23 mouse cellular contexts compared by ENCODE assay signal in the genomic region with DNA sequence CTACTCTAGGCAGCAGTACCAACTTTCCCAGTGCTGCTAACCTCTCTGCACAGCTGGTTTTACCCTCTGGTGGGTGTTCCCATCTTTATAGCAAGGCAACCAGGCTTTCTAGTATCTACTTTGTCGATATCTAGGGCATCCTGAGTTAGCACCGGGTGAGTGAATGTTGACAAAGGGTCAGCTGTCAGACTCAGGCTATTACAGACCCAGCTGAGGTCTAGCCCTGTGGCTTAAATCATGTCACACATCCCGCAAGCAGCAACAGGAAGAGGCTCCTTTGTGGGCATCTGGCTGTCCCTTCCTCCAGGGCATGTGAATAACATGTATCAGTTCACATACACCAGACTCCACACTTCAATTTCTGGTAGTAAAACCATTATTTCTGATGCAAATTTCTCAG. TPM values are rescaled to one million over a fixed set of nuclear protein-coding genes. Genes with fewer than 3 reads are reported as not detected.
DNase-seq lines count a peak whose midpoint lies in the region; ATAC-seq and TF ChIP-seq lines count a peak whose summit lies in the region.
"Had no signal": no experiment of that assay in that cellular context is flagged by ENCODE, and none has a peak within 500 bp of the region (broad histone marks: within the 10 kb centered on the region; RNA-seq: fewer than 3 reads in every experiment).

No protein-coding gene starts in this region.

- no peak overlapping the region for H3K4me3 ChIP-seq in hindbrain, embryonic 12.5 days
- H3K4me3 ChIP-seq in hindbrain, postnatal 0 days (ENCODE audit: low read length): no peak overlapping the region
- H3K4me3 ChIP-seq in midbrain, embryonic 12.5 days: no peak overlapping the region
- H3K4me3 ChIP-seq in neural tube, embryonic 14.5 days (ENCODE audit: low read depth, low read length): no peak overlapping the region
- H3K4me3 ChIP-seq in lung, postnatal 0 days (ENCODE audit: low read depth, low read length): no peak overlapping the region
- H3K4me3 ChIP-seq: forebrain, embryonic 15.5 days; hindbrain, embryonic 15.5 days; limb, embryonic 13.5 days; liver, embryonic 12.5 days had no signal

- peak overlapping the region; percentile 62 for H3K27ac ChIP-seq in hindbrain, embryonic 12.5 days
- no peak overlapping the region for H3K27ac ChIP-seq in hindbrain, postnatal 0 days
- H3K27ac ChIP-seq in midbrain, embryonic 12.5 days (replicated peaks): peak overlapping the region; percentile 11; the same call in 1 of the 2 replicates
- no peak overlapping the region for H3K27ac ChIP-seq in neural tube, embryonic 14.5 days (ENCODE audit: low read depth, low read length)
- H3K27ac ChIP-seq in lung, postnatal 0 days (ENCODE audit: low read length): no peak overlapping the region
- H3K27ac ChIP-seq: forebrain, embryonic 15.5 days; hindbrain, embryonic 15.5 days; limb, embryonic 13.5 days; liver, embryonic 12.5 days had no signal

- peaks cover 20% of the 10 kb centered on the region for H3K4me1 ChIP-seq in hindbrain, embryonic 12.5 days
- no peaks in the 10 kb centered on the region for H3K4me1 ChIP-seq in hindbrain, postnatal 0 days (ENCODE audit: insufficient read depth, low read length)
- peaks cover 22% of the 10 kb centered on the region for H3K4me1 ChIP-seq in midbrain, embryonic 12.5 days
- H3K4me1 ChIP-seq in neural tube, embryonic 14.5 days (ENCODE audit: control insufficient read depth, insufficient read depth, low read length): peaks cover 18% of the 10 kb centered on the region
- no peaks in the 10 kb centered on the region for H3K4me1 ChIP-seq in lung, postnatal 0 days (ENCODE audit: insufficient read depth, low read depth, low read length)
- H3K4me1 ChIP-seq: liver, embryonic 12.5 days had no signal

- peak; percentile 33 for DNase-seq in embryo, embryonic 10.5 days (ENCODE audit: low spot score)
- DNase-seq in embryo, embryonic 9.5 days (ENCODE audit: extremely low spot score): no peak
- DNase-seq in hindbrain, postnatal 0 days (ENCODE audit: low spot score): no peak
- DNase-seq in c-Kit-positive CD71-positive TER-119-positive erythroid progenitor cells, embryonic 14.5 days (ENCODE audit: low spot score): no peak
- DNase-seq in lung, postnatal 0 days (ENCODE audit: low spot score): no peak
- DNase-seq: adrenal gland, postnatal 25 days; cerebellum, adult 9-10 months; heart, postnatal 10 days; kidney, adult 9 months; kidney, postnatal 14 days; lung, adult 18-20 months; right cerebral cortex, postnatal 4 days; thymus, postnatal 14 days had no signal

- H3K9me3 ChIP-seq in hindbrain, embryonic 12.5 days (replicated peaks): no peaks in the 10 kb centered on the region
- no peaks in the 10 kb centered on the region for H3K9me3 ChIP-seq in hindbrain, postnatal 0 days (ENCODE audit: low read length)
- H3K9me3 ChIP-seq in midbrain, embryonic 12.5 days: no peaks in the 10 kb centered on the region
- H3K9me3 ChIP-seq in neural tube, embryonic 14.5 days (ENCODE audit: control insufficient read depth, low read length): no peaks in the 10 kb centered on the region
- no peaks in the 10 kb centered on the region for H3K9me3 ChIP-seq in lung, postnatal 0 days (ENCODE audit: low read length)
- H3K9me3 ChIP-seq: forebrain, embryonic 15.5 days; hindbrain, embryonic 15.5 days; limb, embryonic 13.5 days; liver, embryonic 12.5 days had no signal

- H3K36me3 ChIP-seq in hindbrain, embryonic 12.5 days: no peaks in the 10 kb centered on the region
- H3K36me3 ChIP-seq in hindbrain, postnatal 0 days (ENCODE audit: insufficient read depth, low read length): no peaks in the 10 kb centered on the region
- no peaks in the 10 kb centered on the region for H3K36me3 ChIP-seq in midbrain, embryonic 12.5 days
- no peaks in the 10 kb centered on the region for H3K36me3 ChIP-seq in neural tube, embryonic 14.5 days (ENCODE audit: control insufficient read depth, insufficient read depth, low read length)
- H3K36me3 ChIP-seq in lung, postnatal 0 days (ENCODE audit: insufficient read depth, low read length): no peaks in the 10 kb centered on the region
- H3K36me3 ChIP-seq: forebrain, embryonic 15.5 days; hindbrain, embryonic 15.5 days; limb, embryonic 13.5 days; liver, embryonic 12.5 days had no signal

- 36% methylated on average over 3 of the region's 3 CpGs for WGBS in hindbrain, embryonic 12.5 days
- 39% methylated on average over 3 of the region's 3 CpGs for WGBS in hindbrain, postnatal 0 days
- 68% methylated on average over 3 of the region's 3 CpGs for WGBS in midbrain, embryonic 12.5 days
- WGBS in neural tube, embryonic 14.5 days: 6% methylated on average over 3 of the region's 3 CpGs
- 21% methylated on average over 3 of the region's 3 CpGs for WGBS in lung, postnatal 0 days

- no peak overlapping the region for H3K9ac ChIP-seq in hindbrain, embryonic 12.5 days
- no peak overlapping the region for H3K9ac ChIP-seq in hindbrain, postnatal 0 days (replicated peaks; ENCODE audit: low read length)
- H3K9ac ChIP-seq in midbrain, embryonic 12.5 days (replicated peaks): no peak overlapping the region
- no peak overlapping the region for H3K9ac ChIP-seq in neural tube, embryonic 14.5 days (replicated peaks; ENCODE audit: low read depth, low read length)
- H3K9ac ChIP-seq in lung, postnatal 0 days (replicated peaks; ENCODE audit: low read depth): no peak overlapping the region
- H3K9ac ChIP-seq: forebrain, embryonic 15.5 days; hindbrain, embryonic 15.5 days; limb, embryonic 13.5 days; liver, embryonic 12.5 days had no signal

- no peak for TF ChIP-seq CTCF in hindbrain, postnatal 0 days (IDR thresholded peaks at IDR 0.05; ENCODE audit: low read depth)
- no peak for TF ChIP-seq CTCF in lung, postnatal 0 days (IDR thresholded peaks at IDR 0.05)

- H3K27me3 ChIP-seq in hindbrain, embryonic 12.5 days: no peaks in the 10 kb centered on the region
- no peaks in the 10 kb centered on the region for H3K27me3 ChIP-seq in hindbrain, postnatal 0 days (ENCODE audit: insufficient read depth, low read length)
- peaks cover 17% of the 10 kb centered on the region; the same call in 1 of the 2 replicates for H3K27me3 ChIP-seq in midbrain, embryonic 12.5 days
- H3K27me3 ChIP-seq in neural tube, embryonic 14.5 days (ENCODE audit: control insufficient read depth, insufficient read depth, low read length): no peaks in the 10 kb centered on the region; the same call in 1 of the 2 replicates
- no peaks in the 10 kb centered on the region for H3K27me3 ChIP-seq in lung, postnatal 0 days (replicated peaks; ENCODE audit: insufficient read depth, low read length)
- H3K27me3 ChIP-seq: forebrain, embryonic 15.5 days; hindbrain, embryonic 15.5 days; limb, embryonic 13.5 days had no signal

- H3K4me2 ChIP-seq in hindbrain, embryonic 12.5 days (replicated peaks): no peak overlapping the region
- H3K4me2 ChIP-seq in hindbrain, postnatal 0 days (ENCODE audit: low read depth, low read length): no peak overlapping the region
- H3K4me2 ChIP-seq in midbrain, embryonic 12.5 days (replicated peaks): no peak overlapping the region
- H3K4me2 ChIP-seq in neural tube, embryonic 14.5 days (ENCODE audit: low read depth, low read length): no peak overlapping the region
- no peak overlapping the region for H3K4me2 ChIP-seq in lung, postnatal 0 days (replicated peaks; ENCODE audit: low read depth, low read length)
- H3K4me2 ChIP-seq: forebrain, embryonic 15.5 days; heart, embryonic 11.5 days; hindbrain, embryonic 15.5 days; limb, embryonic 13.5 days; liver, embryonic 12.5 days had no signal

- no peak for TF ChIP-seq EP300 in lung, postnatal 0 days (IDR thresholded peaks at IDR 0.05)

- ATAC-seq in hindbrain, embryonic 12.5 days (ENCODE audit: low FRiP score): peak; percentile 52
- no peak for ATAC-seq in hindbrain, postnatal 0 days
- ATAC-seq in midbrain, embryonic 12.5 days (ENCODE audit: low FRiP score, low read depth): no peak
- 0 out of 2 replicates have a peak, but pooled peaks have one; percentile 38 for ATAC-seq in neural tube, embryonic 14.5 days (ENCODE audit: low read depth)
- no peak for ATAC-seq in lung, postnatal 0 days
- ATAC-seq: forebrain, embryonic 15.5 days; intestine, embryonic 16.5 days; liver, embryonic 12.5 days had no signal

RNA-seq across cellular contexts. Expression of a gene that starts 14.8 kb away (rescaled TPM):
- polyA plus RNA-seq in hindbrain, embryonic 12.5 days (2016; fragmentation: Nextera tagmentation; extraction: Ambion mirVana): 44.6 and 47.0 TPM in 2 replicates
- 50.5 and 52.7 TPM in 2 replicates for total RNA-seq in hindbrain, postnatal 0 days (2014; rRNA removed)
- polyA plus RNA-seq in hindbrain, postnatal 0 days (2015; fragmentation: Nextera tagmentation; extraction: Ambion mirVana): 35.2 and 41.4 TPM in 2 replicates
- 43.2 and 44.3 TPM in 2 replicates for polyA plus RNA-seq in midbrain, embryonic 12.5 days (2016; fragmentation: Nextera tagmentation; extraction: Ambion mirVana)
- 62.4 and 62.8 TPM in 2 replicates for polyA plus RNA-seq in neural tube, embryonic 14.5 days (2014; fragmentation: Nextera tagmentation; extraction: Ambion mirVana)
- 0.04 and 0.15 TPM in 2 replicates for polyA plus RNA-seq in lung, postnatal 0 days (2015; fragmentation: Nextera tagmentation; extraction: Ambion mirVana)
- total RNA-seq: megakaryocyte, adult 5-6 weeks had no signal

Comparison
In these comparisons a context has a peak if more than half of its experiments do, and no peak if none do; other contexts are left out.
1. ATAC-seq: peak in hindbrain, embryonic 12.5 days (single experiment) and neural tube, embryonic 14.5 days (single experiment); none in hindbrain, postnatal 0 days (single experiment), midbrain, embryonic 12.5 days (single experiment) and lung, postnatal 0 days (single experiment).
2. H3K27ac ChIP-seq: peak in hindbrain, embryonic 12.5 days (single experiment) and midbrain, embryonic 12.5 days (single experiment); none in hindbrain, postnatal 0 days (single experiment), neural tube, embryonic 14.5 days (single experiment) and lung, postnatal 0 days (single experiment).
3. RNA of a gene that starts 14.8 kb away (polyA plus RNA-seq): 62.4 to 62.8 TPM in neural tube, embryonic 14.5 days, 44.6 to 47.0 TPM in hindbrain, embryonic 12.5 days, 43.2 to 44.3 TPM in midbrain, embryonic 12.5 days and 35.2 to 41.4 TPM in hindbrain, postnatal 0 days; 0.04 to 0.15 TPM in lung, postnatal 0 days; every median in the first group is over 10 times any median in the second.